Mouse (Mus musculus): ENCODE data around the gene Rpl27. TPM values are rescaled to one million over a fixed set of nuclear protein-coding genes. Genes with fewer than 3 reads are reported as not detected.
"Not testable (repeated sequence)": the region's sequence is repeated elsewhere in the genome, so short reads cannot be mapped to it uniquely, and the experiment has no call there.

The Rpl27 gene
- polyA plus RNA-seq, 1 experiment from 2014 or later = 469 TPM

- no peaks in the 10 kb centered on the region for H3K9me3 ChIP-seq
- under 1% methylated on average over 51 of the region's 51 CpGs for WGBS
Measured at GRCm38 (mm10) chr11:101465101-101465868, 23.2 kb downstream of the Rpl27 start.

DNA sequence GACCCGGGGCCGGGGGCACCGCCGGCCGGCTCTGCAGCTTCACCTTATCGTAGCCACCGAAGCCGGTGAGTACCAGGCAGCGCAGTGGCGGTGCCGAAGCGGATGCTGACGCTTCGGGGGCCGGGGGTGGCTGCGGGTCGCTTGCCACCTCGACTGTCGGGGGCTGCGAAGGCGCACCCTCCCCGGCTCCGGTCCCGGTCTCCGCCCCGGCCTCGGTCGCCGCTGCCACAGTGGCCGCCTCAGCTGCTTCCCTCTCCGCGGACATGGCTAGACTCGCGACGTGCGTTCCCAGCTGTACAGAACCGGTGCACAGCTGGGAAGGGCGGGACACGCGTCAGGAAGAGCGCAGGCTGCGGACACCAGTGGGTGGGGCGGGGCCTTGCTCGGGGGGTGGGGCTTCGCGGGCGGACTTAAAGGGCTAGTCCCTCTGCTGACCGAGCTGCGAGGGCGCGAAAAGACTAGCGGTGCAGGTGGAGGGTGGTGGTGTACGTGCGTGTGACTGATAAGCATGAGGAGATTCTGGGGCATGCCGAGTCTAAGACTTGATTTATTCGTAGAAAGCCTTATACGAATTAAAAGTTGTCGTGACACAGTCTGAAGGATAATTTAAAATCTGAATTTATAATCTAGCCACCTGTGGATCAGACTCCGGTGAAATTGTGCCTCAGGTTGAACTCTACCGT lies 23.9 kb downstream of the Rpl27 start, which contains the start of gene Vat1:
Gene Vat1 (minus strand): TSS at position 362 of the 683 bp plus-strand sequence.
- peaks cover 16% of the 10 kb centered on the region for H3K36me3 ChIP-seq (replicated peaks)
- H3K27me3 ChIP-seq (replicated peaks; ENCODE audit: low read depth, poor library complexity, severe bottlenecking) = peaks cover 36% of the 10 kb centered on the region
- DNase-seq (ENCODE audit: low spot score) = peak; percentile 80
- peaks cover 83% of the 10 kb centered on the region for H3K4me1 ChIP-seq
- peak within 1 kb of the TSS; percentile 83 for H3K4me3 ChIP-seq
- no peaks in the 10 kb centered on the region for H3K9me3 ChIP-seq
- peak within 1 kb of the TSS; percentile 78 for H3K27ac ChIP-seq (replicated peaks)
- WGBS = 2% methylated on average over 60 of the region's 60 CpGs

More at GRCm38 (mm10) chr11:101465101-101465868, 23.2 kb downstream of the Rpl27 start:
- Histone ChIP-seq H3K4me1 (peaks cover 79% of the 10 kb centered on the region), H3K36me3 (replicated peaks) (peaks cover 17% of the 10 kb centered on the region), H3K4me3 (peak overlapping the region; percentile 83), H3K27ac (replicated peaks) (peak overlapping the region; percentile 78), H3K27me3 (replicated peaks; ENCODE audit: low read depth, poor library complexity, severe bottlenecking) (peaks cover 29% of the 10 kb centered on the region)
- peak; percentile 72 for DNase-seq (ENCODE audit: low spot score)

- peak overlapping the region; percentile 83 for H3K4me3 ChIP-seq
- H3K4me1 ChIP-seq = peaks cover 86% of the 10 kb centered on the region
- not testable (repeated sequence) for DNase-seq (ENCODE audit: low spot score); H3K9me3 ChIP-seq; H3K27ac ChIP-seq (replicated peaks)
- peaks cover 15% of the 10 kb centered on the region for H3K36me3 ChIP-seq (replicated peaks)
- H3K27me3 ChIP-seq (replicated peaks; ENCODE audit: low read depth, poor library complexity, severe bottlenecking) = peaks cover 39% of the 10 kb centered on the region
- 60% methylated on average over 5 of the region's 5 CpGs for WGBS
Measured at GRCm38 (mm10) chr11:101466552-101466950, 24.5 kb downstream of the Rpl27 start.

DNA sequence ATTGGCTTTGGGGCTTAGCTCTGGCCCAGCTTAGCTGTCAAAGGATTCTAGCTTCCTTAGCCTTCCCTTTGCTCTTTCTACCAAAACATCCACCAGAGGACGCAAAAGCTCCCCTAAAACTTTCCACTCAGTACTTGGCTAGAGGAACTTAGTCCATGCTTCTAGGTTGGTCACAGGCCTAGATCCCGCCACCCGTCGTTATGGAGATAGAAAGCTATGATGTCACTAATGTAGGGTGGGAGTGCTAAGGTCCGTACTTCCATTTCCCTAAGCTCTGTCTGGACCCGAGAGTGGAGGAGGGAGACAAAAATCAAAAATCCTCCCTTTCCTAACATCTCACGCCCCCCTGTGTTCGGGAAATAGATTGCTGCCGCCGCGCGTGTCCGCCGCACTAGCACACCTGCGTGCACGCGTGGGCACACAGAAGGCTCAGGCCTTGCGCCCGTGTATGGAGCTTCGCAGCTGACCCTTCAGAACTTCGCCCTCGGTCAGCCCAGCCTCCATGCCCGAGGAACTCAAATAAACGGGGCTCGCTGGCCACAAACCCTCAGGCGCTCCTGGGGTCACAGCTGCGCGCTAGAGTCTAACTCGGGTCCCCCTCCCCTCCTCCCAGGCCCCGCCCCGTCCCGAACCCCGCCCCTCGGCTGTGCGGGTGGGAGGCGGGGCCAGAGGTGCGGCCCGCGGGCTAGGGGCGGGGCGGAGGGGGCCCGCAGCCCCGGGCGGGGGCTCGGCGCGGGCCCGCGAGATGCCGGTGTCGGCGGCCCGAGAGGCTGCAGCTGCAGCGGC lies 25.6 kb downstream of the Rpl27 start:
- H3K4me3 ChIP-seq = peak overlapping the region; percentile 90
- H3K9me3 ChIP-seq = no peaks in the 10 kb centered on the region
- H3K4me1 ChIP-seq = peaks cover 86% of the 10 kb centered on the region
- H3K27ac ChIP-seq (replicated peaks) = peak overlapping the region; percentile 88
- peaks cover 7% of the 10 kb centered on the region; the same call in 1 of the 2 replicates for H3K36me3 ChIP-seq (replicated peaks)
- peaks cover 42% of the 10 kb centered on the region for H3K27me3 ChIP-seq (replicated peaks; ENCODE audit: low read depth, poor library complexity, severe bottlenecking)
- under 1% methylated on average over 54 of the region's 54 CpGs for WGBS
- DNase-seq (ENCODE audit: low spot score) = peak; percentile 89

- Histone ChIP-seq H3K4me1 (peaks cover 83% of the 10 kb centered on the region), H3K27ac (replicated peaks) (peak overlapping the region; percentile 88), H3K36me3 (replicated peaks) (peaks cover 7% of the 10 kb centered on the region; the same call in 1 of the 2 replicates), H3K9me3 (no peaks in the 10 kb centered on the region), H3K4me3 (peak overlapping the region; percentile 90), H3K27me3 (replicated peaks; ENCODE audit: low read depth, poor library complexity, severe bottlenecking) (peaks cover 42% of the 10 kb centered on the region)
- 0% methylated on average over 31 of the region's 31 CpGs for WGBS
- no peak for DNase-seq (ENCODE audit: low spot score)
Measured at GRCm38 (mm10) chr11:101468263-101468688, 26.2 kb downstream of the Rpl27 start.

DNA sequence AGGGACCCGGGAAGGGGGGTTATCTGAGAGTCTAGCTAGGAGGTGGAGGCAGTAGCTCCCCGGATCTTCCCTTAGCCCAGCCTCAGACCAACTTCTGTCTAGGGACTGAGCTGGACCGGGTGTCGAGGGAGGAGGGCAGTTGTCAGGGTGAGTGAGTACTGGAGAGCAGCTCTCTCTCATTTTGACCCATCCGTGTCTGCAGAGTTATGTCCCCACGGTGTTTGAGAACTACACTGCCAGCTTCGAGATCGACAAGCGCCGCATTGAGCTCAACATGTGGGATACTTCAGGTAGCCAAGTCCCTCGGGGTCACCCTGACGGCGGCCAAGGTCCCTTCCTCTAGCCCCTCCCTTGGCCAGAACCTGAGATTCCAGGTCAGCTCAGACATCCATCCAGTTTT lies 26.6 kb downstream of the Rpl27 start:
- no peaks in the 10 kb centered on the region for H3K9me3 ChIP-seq
- peaks cover 42% of the 10 kb centered on the region for H3K27me3 ChIP-seq (replicated peaks; ENCODE audit: low read depth, poor library complexity, severe bottlenecking)
- H3K4me3 ChIP-seq = peak overlapping the region; percentile 90
- peaks cover 79% of the 10 kb centered on the region for H3K4me1 ChIP-seq
- peak overlapping the region; percentile 88 for H3K27ac ChIP-seq (replicated peaks)
- peaks cover 7% of the 10 kb centered on the region; the same call in 1 of the 2 replicates for H3K36me3 ChIP-seq (replicated peaks)
- WGBS = 3% methylated on average over 13 of the region's 13 CpGs
- DNase-seq (ENCODE audit: low spot score) = no peak

DNA sequence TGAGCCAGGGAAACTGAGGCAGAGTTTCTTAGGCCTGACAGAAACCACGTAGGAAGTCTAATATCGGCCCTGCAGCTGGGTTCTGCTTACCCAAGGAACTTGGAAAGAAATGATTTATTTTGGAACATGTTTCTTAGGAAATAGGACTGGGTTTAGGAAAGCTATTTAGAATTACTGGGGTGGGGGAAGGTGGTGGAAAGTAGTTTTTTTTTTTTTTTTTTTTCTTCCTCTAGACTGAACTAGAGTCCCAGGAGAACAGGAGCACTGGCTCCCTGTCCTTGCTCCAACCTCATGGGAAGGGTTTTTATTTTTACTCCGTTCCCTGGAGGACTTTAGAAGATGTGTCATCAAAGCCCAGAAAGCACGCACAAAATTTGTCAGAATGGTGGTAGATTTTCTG lies 27.1 kb downstream of the Rpl27 start:
- Histone ChIP-seq H3K4me1 (peaks cover 75% of the 10 kb centered on the region), H3K36me3 (replicated peaks) (peaks cover 7% of the 10 kb centered on the region; the same call in 1 of the 2 replicates), H3K9me3 (no peaks in the 10 kb centered on the region), H3K27ac (replicated peaks) (no peak overlapping the region), H3K4me3 (peak overlapping the region; percentile 90), H3K27me3 (replicated peaks; ENCODE audit: low read depth, poor library complexity, severe bottlenecking) (peaks cover 42% of the 10 kb centered on the region)
- 71% methylated on average over 4 of the region's 4 CpGs for WGBS
- no peak for DNase-seq (ENCODE audit: low spot score)

DNA sequence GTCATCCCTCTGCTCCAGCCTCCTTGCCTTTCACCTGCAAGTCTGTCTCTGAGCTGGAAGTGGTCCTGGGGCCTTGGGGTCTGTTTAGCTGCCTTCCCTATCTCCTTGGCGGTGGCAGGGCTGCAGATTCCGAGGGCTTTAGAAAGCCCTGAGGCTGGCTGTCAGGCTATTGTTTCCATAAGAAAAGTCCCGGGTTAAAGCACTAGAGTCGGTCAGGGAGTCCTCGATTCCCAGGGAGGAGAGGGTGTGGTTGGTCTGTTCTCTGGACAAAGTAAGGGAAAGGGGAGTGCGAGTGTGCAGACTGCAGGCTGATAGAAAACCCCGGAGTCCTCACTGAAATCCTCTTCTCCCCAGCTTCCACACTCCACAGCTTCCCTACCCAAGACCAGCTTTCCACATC lies 28.1 kb downstream of the Rpl27 start:
- peak overlapping the region; percentile 11 for H3K27ac ChIP-seq (replicated peaks)
- H3K36me3 ChIP-seq (replicated peaks) = peaks cover 7% of the 10 kb centered on the region; the same call in 1 of the 2 replicates
- H3K27me3 ChIP-seq (replicated peaks; ENCODE audit: low read depth, poor library complexity, severe bottlenecking) = peaks cover 42% of the 10 kb centered on the region
- no peaks in the 10 kb centered on the region for H3K9me3 ChIP-seq
- peaks cover 64% of the 10 kb centered on the region for H3K4me1 ChIP-seq
- no peak for DNase-seq (ENCODE audit: low spot score)
- WGBS = 23% methylated on average over 7 of the region's 7 CpGs
- peak overlapping the region; percentile 32; the same call in 1 of the 2 replicates for H3K4me3 ChIP-seq

DNA sequence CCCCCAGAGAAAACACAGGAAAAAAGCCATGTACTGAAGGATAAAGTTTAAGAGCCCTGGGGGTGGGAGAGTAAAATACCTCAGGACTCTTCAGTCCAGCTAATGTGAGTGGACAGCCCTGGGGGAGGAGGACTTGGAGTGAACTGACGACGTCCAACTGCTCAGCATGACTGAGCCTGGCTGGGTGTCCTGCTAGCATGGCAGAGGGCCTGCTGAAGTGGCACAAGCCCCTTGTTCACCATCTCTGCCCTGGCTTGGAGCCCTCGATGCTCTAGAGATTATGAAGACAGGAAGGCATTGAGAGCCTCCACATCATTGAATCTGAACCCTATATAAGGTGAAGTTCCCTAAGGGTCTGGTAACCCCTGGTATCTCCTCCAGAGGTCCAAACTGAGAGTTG lies 29.8 kb downstream of the Rpl27 start:
- no peaks in the 10 kb centered on the region for H3K9me3 ChIP-seq
- WGBS = 53% methylated on average over 3 of the region's 3 CpGs
- H3K4me3 ChIP-seq = no peak overlapping the region
- peaks cover 7% of the 10 kb centered on the region; the same call in 1 of the 2 replicates for H3K36me3 ChIP-seq (replicated peaks)
- no peak for DNase-seq (ENCODE audit: low spot score)
- peaks cover 48% of the 10 kb centered on the region for H3K4me1 ChIP-seq
- H3K27ac ChIP-seq (replicated peaks) = no peak overlapping the region
- peaks cover 36% of the 10 kb centered on the region for H3K27me3 ChIP-seq (replicated peaks; ENCODE audit: low read depth, poor library complexity, severe bottlenecking)

DNA sequence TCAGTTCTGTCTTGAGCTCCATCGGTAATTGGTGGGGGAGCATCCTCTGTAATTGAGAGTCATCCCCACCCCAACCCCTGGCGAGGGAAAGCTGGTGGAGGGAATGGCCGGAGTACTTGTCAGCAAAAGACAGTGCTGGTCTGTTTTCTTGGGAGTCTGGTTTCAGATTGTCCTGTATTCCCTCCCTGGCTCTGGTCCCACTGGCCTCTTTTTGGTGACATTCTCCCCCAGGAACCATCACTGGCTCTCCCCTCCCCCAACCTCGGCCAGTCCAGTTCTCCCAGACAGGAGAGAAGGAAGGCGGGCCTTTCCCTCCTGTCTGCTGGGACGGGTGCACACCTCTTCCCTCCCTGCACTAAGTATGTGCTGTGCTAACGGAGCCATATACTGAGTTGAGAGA lies 30.2 kb downstream of the Rpl27 start:
- Histone ChIP-seq H3K36me3 (replicated peaks) (peaks cover 7% of the 10 kb centered on the region; the same call in 1 of the 2 replicates), H3K4me3 (no peak overlapping the region), H3K27me3 (replicated peaks; ENCODE audit: low read depth, poor library complexity, severe bottlenecking) (peaks cover 32% of the 10 kb centered on the region), H3K9me3 (no peaks in the 10 kb centered on the region), H3K4me1 (peaks cover 51% of the 10 kb centered on the region), H3K27ac (replicated peaks) (no peak overlapping the region)
- DNase-seq (ENCODE audit: low spot score) = no peak
- 47% methylated on average over 7 of the region's 7 CpGs for WGBS

DNA sequence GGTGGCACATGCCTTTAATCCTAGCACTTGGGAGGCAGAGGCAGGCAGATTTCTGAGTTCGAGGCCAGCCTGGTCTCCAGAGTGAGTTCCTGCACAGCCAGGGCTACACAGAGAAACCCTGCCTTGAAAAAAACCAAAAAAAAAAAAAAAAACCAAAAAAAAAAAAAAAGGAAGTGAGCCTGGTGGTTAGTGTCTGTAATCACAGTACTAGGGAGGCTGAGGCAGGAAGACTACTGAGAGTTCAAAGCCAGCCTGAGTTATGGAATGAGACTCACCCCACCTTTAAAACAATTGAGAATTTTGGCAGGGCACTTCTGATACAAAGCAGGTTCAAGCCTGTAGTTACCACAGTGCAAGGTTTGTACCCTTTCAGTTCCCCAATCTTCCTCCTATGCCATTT lies 31.6 kb downstream of the Rpl27 start:
- H3K36me3 ChIP-seq (replicated peaks) = not testable (repeated sequence)
- peaks cover 44% of the 10 kb centered on the region for H3K4me1 ChIP-seq

DNA sequence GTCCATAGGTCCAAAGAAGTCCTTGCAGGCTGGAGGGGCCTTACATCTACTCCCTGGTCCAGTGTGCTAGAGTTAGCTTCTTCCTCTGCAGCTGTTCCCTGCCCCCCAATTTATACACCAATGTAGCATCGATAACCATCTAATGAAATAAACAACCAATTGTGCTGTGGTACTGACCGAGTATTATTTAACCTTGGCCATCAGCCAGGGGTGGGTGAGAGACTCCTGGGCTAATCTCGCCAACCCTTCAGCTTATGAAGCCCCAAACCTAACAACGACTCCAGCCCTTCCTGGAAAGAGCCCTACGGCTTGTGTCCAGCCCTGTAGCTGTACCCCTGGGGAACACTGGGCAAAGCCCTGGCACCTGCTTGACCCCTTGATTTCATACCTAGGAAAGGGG lies 32.2 kb downstream of the Rpl27 start:
- DNase-seq (ENCODE audit: low spot score) = no peak
- peaks cover 20% of the 10 kb centered on the region for H3K27me3 ChIP-seq (replicated peaks; ENCODE audit: low read depth, poor library complexity, severe bottlenecking)
- H3K4me3 ChIP-seq = no peak overlapping the region
- no peak overlapping the region for H3K27ac ChIP-seq (replicated peaks)
- H3K9me3 ChIP-seq = no peaks in the 10 kb centered on the region
- peaks cover 7% of the 10 kb centered on the region; the same call in 1 of the 2 replicates for H3K36me3 ChIP-seq (replicated peaks)
- peaks cover 45% of the 10 kb centered on the region for H3K4me1 ChIP-seq
- 84% methylated on average over 5 of the region's 5 CpGs for WGBS

More for the DNA sequence above, 31.6 kb downstream of the Rpl27 start:
- not testable (repeated sequence) for H3K4me3 ChIP-seq; H3K27ac ChIP-seq (replicated peaks); H3K9me3 ChIP-seq; DNase-seq (ENCODE audit: low spot score)
- peaks cover 25% of the 10 kb centered on the region for H3K27me3 ChIP-seq (replicated peaks; ENCODE audit: low read depth, poor library complexity, severe bottlenecking)
- 70% methylated on average over 1 of the region's 1 CpGs for WGBS

Data from embryonic facial prominence, embryonic 10.5 days (tissue).